Mouse (Mus musculus) limb, embryonic 14.5 days (tissue): ENCODE data around the gene Tmem178b. TPM values are rescaled to one million over a fixed set of nuclear protein-coding genes. Genes with fewer than 3 reads are reported as not detected.
A peak's percentile ranks its signal among the peaks of the same experiment; 100 is the strongest.

Experiments
- ATAC-seq: fragments of 200-750 bp; cut with Nextera tagmentation; 2 replicates; pipeline ENCODE4 v1.8.0; 2017; ENCODE audit warnings: low read depth, moderate number of reproducible peaks, moderate TSS enrichment; ENCODE audit not compliant: low FRiP score
- DNase-seq: peaks from one replicate; pipeline ENCODE4 v3.0.0-alpha.2; 2015; ENCODE audit warnings: low spot score
- H3K27ac ChIP-seq: fragments of 300-500 bp; sonication (generic); replicated peaks from 2 replicates; pipeline ENCODE4 v1.5.1; 2014; ENCODE audit warnings: low read depth, mild to moderate bottlenecking, low read length, moderate library complexity, mixed read lengths
- H3K27me3 ChIP-seq: fragments of 300-500 bp; sonication (generic); 2 replicates; pipeline ENCODE4 v1.6.1; 2014; ENCODE audit warnings: low read length, mixed read lengths; ENCODE audit not compliant: control insufficient read depth, insufficient read depth
- H3K36me3 ChIP-seq: fragments of 300-500 bp; sonication (generic); 2 replicates; pipeline ENCODE4 v1.6.1; 2014; ENCODE audit warnings: mild to moderate bottlenecking, low read length, moderate library complexity, mixed read lengths; ENCODE audit not compliant: control insufficient read depth, insufficient read depth
- H3K4me1 ChIP-seq: fragments of 300-500 bp; sonication (generic); 2 replicates; pipeline ENCODE4 v1.6.1; 2014; ENCODE audit warnings: antibody characterized with exemption, low read length, mixed read lengths; ENCODE audit not compliant: control insufficient read depth, insufficient read depth
- H3K4me2 ChIP-seq: fragments of 300-500 bp; sonication (generic); replicated peaks from 2 replicates; pipeline ENCODE4 v1.6.1; 2014; ENCODE audit warnings: low read depth, mild to moderate bottlenecking, low read length, moderate library complexity; ENCODE audit not compliant: severe bottlenecking
- H3K4me3 ChIP-seq: fragments of 300-500 bp; sonication (generic); replicated peaks from 2 replicates; pipeline ENCODE4 v1.5.1; 2014; ENCODE audit warnings: low read length
- H3K9ac ChIP-seq: fragments of 300-500 bp; sonication (generic); 2 replicates; pipeline ENCODE4 v1.6.1; 2014; ENCODE audit warnings: mild to moderate bottlenecking, low read depth, low read length, moderate library complexity; ENCODE audit not compliant: severe bottlenecking
- H3K9me3 ChIP-seq: fragments of 300-500 bp; sonication (generic); 2 replicates; pipeline ENCODE4 v1.6.1; 2016; ENCODE audit warnings: low read length; ENCODE audit not compliant: control insufficient read depth
- POLR2A ChIP-seq: fragments of 200-500 bp; IDR thresholded peaks from 2 replicates; pipeline ENCODE4 v1.8.0; 2012; ENCODE audit warnings: inconsistent platforms, mild to moderate bottlenecking, moderate library complexity, borderline replicate concordance; ENCODE audit not compliant: insufficient read depth, insufficient read length; ENCODE audit errors: extremely low read depth
- WGBS: fragments of 180-500 bp; shearing (Covaris S2); extraction: QIAGEN DNeasy Blood & Tissue Kit; methylation state at CpG from one replicate; pipeline ENCODE4 v1.1.7; 2014; 5-methylcytosine and 5-hydroxymethylcytosine counted together
- polyA plus RNA-seq, 2 experiments: library from polyadenylated mRNA; depleted of rRNA in 1 of 2; stranded (reverse) in 1 of 2; unstranded in 1 of 2; fragments of >200 nt; fragmentation: Nextera tagmentation in 1 of 2; extraction: Ambion mirVana in 1 of 2; gene quantifications; 2 replicates each; pipeline versions ENCODE4 v1.2.1 to v1.2.3; 2012 to 2014

Tmem178b gene
- polyA plus RNA-seq, 2 experiments = 1.2 to 2.3 TPM

DNA sequence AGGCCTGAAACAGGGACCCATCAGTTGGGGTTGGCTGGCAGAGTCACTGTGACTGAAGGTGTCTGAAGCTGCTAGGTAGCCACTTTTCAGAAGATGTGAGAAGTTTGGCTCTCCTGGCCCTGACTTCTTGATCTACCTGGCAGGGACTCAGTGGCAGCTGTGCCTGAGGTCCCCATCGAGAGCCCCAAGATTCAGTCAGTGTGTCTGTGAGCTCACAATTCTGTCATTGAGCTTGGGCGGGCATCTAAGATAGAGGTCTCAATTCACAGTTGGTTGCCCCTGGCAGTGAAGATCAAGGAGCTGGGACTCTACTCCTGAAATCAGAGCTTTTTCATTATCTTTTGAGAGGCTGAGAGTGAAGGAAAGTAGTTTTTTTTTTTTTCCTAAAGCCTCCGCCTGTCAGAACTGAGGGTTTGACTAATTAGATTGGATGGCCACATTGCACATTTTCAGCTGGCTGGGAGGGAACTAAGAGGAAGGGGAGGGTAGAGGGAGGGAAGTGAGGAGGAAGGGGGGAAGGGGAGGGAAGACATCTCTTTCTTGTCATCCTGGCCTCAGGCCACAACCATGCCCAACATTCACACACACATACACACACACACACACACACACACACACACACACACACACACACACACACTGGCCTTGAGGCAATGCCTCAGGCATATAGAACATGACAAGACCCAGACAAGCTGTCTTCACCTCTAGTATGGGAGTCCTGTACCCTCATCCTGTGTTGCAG lies 135.3 kb downstream of the Tmem178b start:
- ATAC-seq = no peak
- H3K4me2 ChIP-seq = no peak overlapping the region
- no peaks in the 10 kb centered on the region for H3K27me3 ChIP-seq
- DNase-seq = no peak
- H3K4me1 ChIP-seq = no peaks in the 10 kb centered on the region
- no peak overlapping the region for H3K27ac ChIP-seq
- H3K9ac ChIP-seq = no peak overlapping the region
- no peaks in the 10 kb centered on the region for H3K9me3 ChIP-seq
- no peak for TF ChIP-seq POLR2A
- no peak overlapping the region for H3K4me3 ChIP-seq
- H3K36me3 ChIP-seq = no peaks in the 10 kb centered on the region
- WGBS = 60% methylated on average over 3 of the region's 3 CpGs

DNA sequence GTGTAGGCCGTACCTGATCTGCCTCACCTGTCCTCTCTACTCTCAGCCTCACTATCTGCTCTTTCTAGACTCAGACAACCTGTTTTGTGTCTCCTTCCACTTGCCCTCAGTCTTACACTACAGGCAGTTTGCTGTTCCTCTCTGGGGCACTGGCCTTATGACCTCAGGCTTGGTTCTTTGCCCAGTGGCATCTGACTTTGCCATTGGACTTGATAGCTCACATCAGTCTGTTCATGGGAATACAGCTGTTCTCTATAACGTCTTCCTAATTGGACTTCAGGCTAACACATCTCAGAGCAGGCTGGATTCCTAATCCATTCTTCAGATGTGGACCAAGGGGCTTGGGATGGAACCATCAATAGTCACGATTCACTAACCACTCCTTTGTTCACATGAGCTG lies 136.6 kb downstream of the Tmem178b start:
- no peak for TF ChIP-seq POLR2A
- Histone ChIP-seq H3K27me3 (no peaks in the 10 kb centered on the region), H3K27ac (no peak overlapping the region), H3K4me1 (no peaks in the 10 kb centered on the region), H3K9me3 (no peaks in the 10 kb centered on the region), H3K9ac (no peak overlapping the region), H3K4me3 (no peak overlapping the region), H3K4me2 (no peak overlapping the region), H3K36me3 (no peaks in the 10 kb centered on the region)
- ATAC-seq (no peak), DNase-seq (no peak)
- 80% methylated on average over 3 of the region's 3 CpGs for WGBS

DNA sequence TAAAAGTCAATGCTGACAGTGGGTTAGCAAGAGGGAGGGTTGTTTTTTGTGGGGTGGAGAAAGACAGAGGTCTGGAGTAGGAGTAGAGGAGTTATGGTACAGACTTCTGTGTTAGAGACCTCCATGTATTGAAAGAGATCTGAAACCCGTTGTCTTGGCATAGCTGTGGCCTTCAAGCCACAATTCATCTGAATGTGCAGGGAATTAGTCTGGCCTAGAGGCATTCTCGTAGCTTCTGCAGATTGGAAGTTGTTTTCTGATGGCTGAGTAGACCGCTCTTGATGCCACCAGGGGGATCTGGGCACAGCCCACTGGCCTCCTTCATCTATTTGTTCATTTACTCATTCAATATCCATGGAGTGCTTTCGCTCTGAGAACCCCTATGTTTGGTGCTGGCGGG lies 138.0 kb downstream of the Tmem178b start:
- Histone ChIP-seq H3K27ac (no peak overlapping the region), H3K4me2 (no peak overlapping the region), H3K36me3 (no peaks in the 10 kb centered on the region), H3K9ac (no peak overlapping the region), H3K4me3 (no peak overlapping the region), H3K27me3 (no peaks in the 10 kb centered on the region), H3K9me3 (no peaks in the 10 kb centered on the region), H3K4me1 (no peaks in the 10 kb centered on the region)
- DNase-seq (no peak), ATAC-seq (no peak)
- no peak for TF ChIP-seq POLR2A
- WGBS = 77% methylated on average over 5 of the region's 5 CpGs

DNA sequence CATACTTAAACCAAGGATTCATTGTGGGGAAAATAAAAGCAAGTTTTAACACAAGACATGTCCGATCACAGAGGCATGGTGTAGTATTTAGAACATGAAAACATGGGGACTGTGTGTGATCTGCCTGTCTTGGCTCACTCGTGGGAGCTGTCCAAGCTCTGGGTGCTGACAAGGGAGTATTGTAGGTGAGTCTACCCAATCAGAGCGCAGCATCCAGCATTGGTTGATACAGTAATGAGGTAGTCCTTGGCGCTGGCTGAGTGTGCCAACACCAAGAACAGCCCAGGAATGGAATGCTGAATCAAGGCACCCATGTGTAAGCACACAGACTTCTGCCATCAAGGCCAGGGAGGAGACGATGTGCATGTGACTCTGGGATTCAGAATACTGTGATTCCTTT lies 138.5 kb downstream of the Tmem178b start:
- no peak overlapping the region for H3K4me3 ChIP-seq
- no peaks in the 10 kb centered on the region for H3K27me3 ChIP-seq
- no peak overlapping the region for H3K27ac ChIP-seq
- no peaks in the 10 kb centered on the region for H3K4me1 ChIP-seq
- ATAC-seq (no peak), DNase-seq (peak; percentile 25)
- no peak for TF ChIP-seq POLR2A
- no peaks in the 10 kb centered on the region for H3K36me3 ChIP-seq
- WGBS = 62% methylated on average over 5 of the region's 5 CpGs
- no peaks in the 10 kb centered on the region for H3K9me3 ChIP-seq
- H3K4me2 ChIP-seq = no peak overlapping the region
- no peak overlapping the region for H3K9ac ChIP-seq

DNA sequence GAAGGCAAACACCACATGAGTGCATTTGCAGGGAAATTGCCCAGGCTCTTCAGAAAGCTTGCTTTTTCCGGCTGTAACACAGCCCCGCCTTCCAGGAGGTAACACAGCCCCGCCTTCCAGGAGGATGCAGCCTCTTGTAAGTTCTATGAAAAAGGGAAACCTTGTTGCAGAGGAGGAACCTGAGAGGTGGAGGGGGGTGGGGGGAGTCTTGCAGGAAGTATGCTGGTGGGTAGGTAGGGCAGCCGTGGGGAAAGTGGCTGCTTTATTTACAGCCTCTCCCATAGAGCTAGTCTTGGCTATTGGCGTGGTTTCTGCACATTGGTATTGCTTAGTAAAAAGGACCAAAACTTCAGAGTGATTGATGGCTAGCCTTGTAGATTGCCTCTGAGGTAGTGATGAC lies 140.3 kb downstream of the Tmem178b start:
- no peak overlapping the region for H3K4me3 ChIP-seq
- H3K9ac ChIP-seq = no peak overlapping the region
- no peak for DNase-seq
- ATAC-seq = no peak
- WGBS = 48% methylated on average over 5 of the region's 5 CpGs
- no peak overlapping the region for H3K27ac ChIP-seq
- no peak overlapping the region for H3K4me2 ChIP-seq
- no peaks in the 10 kb centered on the region for H3K9me3 ChIP-seq
- H3K27me3 ChIP-seq = no peaks in the 10 kb centered on the region
- H3K36me3 ChIP-seq = no peaks in the 10 kb centered on the region
- H3K4me1 ChIP-seq = no peaks in the 10 kb centered on the region
- TF ChIP-seq POLR2A = no peak
